Mouse (Mus musculus) liver, adult 2 months (tissue): ENCODE data around the gene Cenpp.

ENCODE experiments used
- CTCF ChIP-seq: fragments of 200-500 bp; IDR thresholded peaks from 2 replicates; pipeline ENCODE4 v1.5.1; 2011; ENCODE audit warnings: low read depth, low read length, control low read depth
- POLR2A ChIP-seq: fragments of 200-500 bp; IDR thresholded peaks from 2 replicates; pipeline ENCODE4 v1.6.1; 2011; ENCODE audit warnings: low read length, control low read depth; ENCODE audit not compliant: insufficient read depth; ENCODE audit errors: extremely low read depth

GRCm38 (mm10) chr13:49618365-49618764, 34.2 kb downstream of the Cenpp start:
- TF ChIP-seq POLR2A (no peak), CTCF (no peak)
